Mouse (Mus musculus): ENCODE results near the gene Olfr63.
"Not testable (repeated sequence)": the region's sequence is repeated elsewhere in the genome, so short reads cannot be mapped to it uniquely, and the experiment has no call there.

Olfr63 gene

GRCm38 (mm10) chr17:33264376-33264775 is at the start of gene Olfr63:
Olfr63 (plus strand) TSS chr17:33264676.
- DNase-seq (ENCODE audit: low spot score): no peak

- DNase-seq (ENCODE audit: low spot score): no peak
Measured at GRCm38 (mm10) chr17:33221590-33221989, 42.9 kb upstream of the Olfr63 start, which contains the start of gene Olfr1564. Olfr1564 (minus strand) TSS chr17:33221690.

GRCm38 (mm10) chr17:33236646-33237045 is 27.8 kb upstream of the Olfr63 start:
- DNase-seq (ENCODE audit: low spot score): not testable (repeated sequence)

- DNase-seq (ENCODE audit: low spot score): not testable (repeated sequence)
Measured at GRCm38 (mm10) chr17:33254530-33255318, 9.8 kb upstream of the Olfr63 start, which contains the start of gene Zfp955a. Zfp955a (minus strand) TSS chr17:33255145.

GRCm38 (mm10) chr17:33255319-33255657 is 9.2 kb upstream of the Olfr63 start:
- not testable (repeated sequence) for DNase-seq (ENCODE audit: low spot score)

GRCm38 (mm10) chr17:33268907-33269306 is 4.4 kb downstream of the Olfr63 start:
- no peak for DNase-seq (ENCODE audit: low spot score)

GRCm38 (mm10) chr17:33289039-33289875 is 24.8 kb downstream of the Olfr63 start, which contains the start of gene Zfp955b:
Zfp955b (plus strand) TSS chr17:33289544.
- DNase-seq (ENCODE audit: low spot score): not testable (repeated sequence)

- not testable (repeated sequence) for DNase-seq (ENCODE audit: low spot score)
Measured at GRCm38 (mm10) chr17:33289876-33290149, 25.3 kb downstream of the Olfr63 start.

Data from testis, postnatal 10 days (tissue).